Mouse (Mus musculus): ENCODE results near the gene Ccnk. TPM values are rescaled to one million over a fixed set of nuclear protein-coding genes. Genes with fewer than 3 reads are reported as not detected.

Ccnk gene
- polyA plus RNA-seq, 1 experiment, result 35.6 TPM

- Histone ChIP-seq H3K4me1 (ENCODE audit: control insufficient read depth, insufficient read depth, low read length) (no peaks in the 10 kb centered on the region), H3K4me3 (ENCODE audit: insufficient read depth, low read length) (no peak overlapping the region), H3K27ac (ENCODE audit: insufficient read depth, low read length) (no peak overlapping the region)
- TF ChIP-seq POLR2A (IDR thresholded peaks at IDR 0.05; ENCODE audit: low read depth, low read length) (no peak), CTCF (IDR thresholded peaks at IDR 0.05; ENCODE audit: borderline replicate concordance, insufficient read depth, low read length) (no peak)
These were observed 51.7 kb downstream of the Ccnk start for GRCm38 (mm10) chr12:108230821-108231794.

- no peak overlapping the region for H3K4me3 ChIP-seq (ENCODE audit: insufficient read depth, low read length)
- no peak for TF ChIP-seq POLR2A (IDR thresholded peaks at IDR 0.05; ENCODE audit: low read depth, low read length)
- no peak for TF ChIP-seq CTCF (IDR thresholded peaks at IDR 0.05; ENCODE audit: borderline replicate concordance, insufficient read depth, low read length)
- H3K4me1 ChIP-seq (ENCODE audit: control insufficient read depth, insufficient read depth, low read length), result no peaks in the 10 kb centered on the region
- no peak overlapping the region for H3K27ac ChIP-seq (ENCODE audit: insufficient read depth, low read length)
These were observed 52.5 kb downstream of the Ccnk start for GRCm38 (mm10) chr12:108231901-108232300.

- no peak overlapping the region for H3K27ac ChIP-seq (ENCODE audit: insufficient read depth, low read length)
- H3K4me3 ChIP-seq (ENCODE audit: insufficient read depth, low read length), result no peak overlapping the region
- H3K4me1 ChIP-seq (ENCODE audit: control insufficient read depth, insufficient read depth, low read length), result no peaks in the 10 kb centered on the region
- TF ChIP-seq POLR2A (IDR thresholded peaks at IDR 0.05; ENCODE audit: low read depth, low read length) (no peak), CTCF (IDR thresholded peaks at IDR 0.05; ENCODE audit: borderline replicate concordance, insufficient read depth, low read length) (no peak)
These were observed 54.4 kb downstream of the Ccnk start for GRCm38 (mm10) chr12:108233736-108234135.

GRCm38 (mm10) chr12:108234832-108235602 lies 55.6 kb downstream of the Ccnk start:
- peaks cover 3% of the 10 kb centered on the region; the same call in 1 of the 2 replicates for H3K4me1 ChIP-seq (ENCODE audit: control insufficient read depth, insufficient read depth, low read length)
- no peak overlapping the region for H3K4me3 ChIP-seq (ENCODE audit: insufficient read depth, low read length)
- TF ChIP-seq CTCF (IDR thresholded peaks at IDR 0.05; ENCODE audit: borderline replicate concordance, insufficient read depth, low read length), result no peak
- TF ChIP-seq POLR2A (IDR thresholded peaks at IDR 0.05; ENCODE audit: low read depth, low read length), result no peak
- H3K27ac ChIP-seq (ENCODE audit: insufficient read depth, low read length), result no peak overlapping the region

GRCm38 (mm10) chr12:108235976-108236555 lies 56.7 kb downstream of the Ccnk start:
- Histone ChIP-seq H3K4me1 (ENCODE audit: control insufficient read depth, insufficient read depth, low read length) (peaks cover 3% of the 10 kb centered on the region; the same call in 1 of the 2 replicates), H3K4me3 (ENCODE audit: insufficient read depth, low read length) (no peak overlapping the region), H3K27ac (ENCODE audit: insufficient read depth, low read length) (no peak overlapping the region)
- TF ChIP-seq CTCF (IDR thresholded peaks at IDR 0.05; ENCODE audit: borderline replicate concordance, insufficient read depth, low read length) (no peak), POLR2A (IDR thresholded peaks at IDR 0.05; ENCODE audit: low read depth, low read length) (no peak)

GRCm38 (mm10) chr12:108237300-108238006 lies 58.1 kb downstream of the Ccnk start:
- Histone ChIP-seq H3K4me1 (ENCODE audit: control insufficient read depth, insufficient read depth, low read length) (peaks cover 3% of the 10 kb centered on the region; the same call in 1 of the 2 replicates), H3K4me3 (ENCODE audit: insufficient read depth, low read length) (no peak overlapping the region), H3K27ac (ENCODE audit: insufficient read depth, low read length) (no peak overlapping the region)
- TF ChIP-seq CTCF (IDR thresholded peaks at IDR 0.05; ENCODE audit: borderline replicate concordance, insufficient read depth, low read length) (no peak), POLR2A (IDR thresholded peaks at IDR 0.05; ENCODE audit: low read depth, low read length) (no peak)

- Histone ChIP-seq H3K27ac (ENCODE audit: insufficient read depth, low read length) (no peak overlapping the region), H3K4me1 (ENCODE audit: control insufficient read depth, insufficient read depth, low read length) (peaks cover 3% of the 10 kb centered on the region; the same call in 1 of the 2 replicates), H3K4me3 (ENCODE audit: insufficient read depth, low read length) (no peak overlapping the region)
- TF ChIP-seq CTCF (IDR thresholded peaks at IDR 0.05; ENCODE audit: borderline replicate concordance, insufficient read depth, low read length) (no peak), POLR2A (IDR thresholded peaks at IDR 0.05; ENCODE audit: low read depth, low read length) (no peak)
These were observed 59.1 kb downstream of the Ccnk start for GRCm38 (mm10) chr12:108238395-108239035.

- Histone ChIP-seq H3K4me3 (ENCODE audit: insufficient read depth, low read length) (no peak overlapping the region), H3K27ac (ENCODE audit: insufficient read depth, low read length) (no peak overlapping the region), H3K4me1 (ENCODE audit: control insufficient read depth, insufficient read depth, low read length) (peaks cover 3% of the 10 kb centered on the region; the same call in 1 of the 2 replicates)
- TF ChIP-seq CTCF (IDR thresholded peaks at IDR 0.05; ENCODE audit: borderline replicate concordance, insufficient read depth, low read length), result no peak
- TF ChIP-seq POLR2A (IDR thresholded peaks at IDR 0.05; ENCODE audit: low read depth, low read length), result no peak
These were observed 60.1 kb downstream of the Ccnk start for GRCm38 (mm10) chr12:108239441-108239840.

Data from embryonic fibroblast, embryonic 13.5 days (primary cell).